Mouse (Mus musculus) B cell, adult 67 days (primary cell): ENCODE data around the gene Ifna16. TPM values are rescaled to one million over a fixed set of nuclear protein-coding genes. Genes with fewer than 3 reads are reported as not detected.

ENCODE experiments used
- total RNA-seq, 2 experiments: library from RNA; stranded (reverse); gene quantifications; 4 replicates each; pipeline ENCODE4 v1.2.4; 2023

Gene Ifna16
- total RNA-seq = not detected

GRCm38 (mm10) chr4:88676824-88677223, at the start of gene Ifna16:
Gene Ifna16, minus strand, starts transcription at chr4:88676924.

GRCm38 (mm10) chr4:88721791-88722721, 45.3 kb upstream of the Ifna16 start, which contains the start of the genes Gm26566 and Klhl9:
Gene Gm26566, plus strand, starts transcription at chr4:88721805.
Gene Klhl9, minus strand, starts transcription at chr4:88722465.

GRCm38 (mm10) chr4:88691259-88691658, 14.5 kb upstream of the Ifna16 start, which contains the start of gene Ifnab:
Gene Ifnab, minus strand, starts transcription at chr4:88691359.

GRCm38 (mm10) chr4:88683812-88684211, 7.1 kb upstream of the Ifna16 start, which contains the start of gene Ifna2:
Gene Ifna2, minus strand, starts transcription at chr4:88683912.

GRCm38 (mm10) chr4:88644359-88644758, 32.4 kb downstream of the Ifna16 start, which contains the start of gene Ifna13:
Gene Ifna13, minus strand, starts transcription at chr4:88644459.

GRCm38 (mm10) chr4:88634311-88634710, 42.4 kb downstream of the Ifna16 start, which contains the start of gene C87499:
Gene C87499, minus strand, starts transcription at chr4:88634411.

Other genes with a start within 250 kb of the Ifna16 start
- gene Hacd4, start 238.0 kb downstream of the Ifna16 start, total RNA-seq = under 1 TPM in 1 of 2 experiments, not detected in 1; 0.23 TPM
- gene Ifnb1, start 154.2 kb downstream of the Ifna16 start, total RNA-seq = not detected
- gene Ifna15, start 118.7 kb downstream of the Ifna16 start, total RNA-seq = not detected
- not detected for gene Ifna14, start 105.1 kb downstream of the Ifna16 start, total RNA-seq
- gene Ifna9, start 84.5 kb downstream of the Ifna16 start, total RNA-seq = not detected
- not detected for gene Ifna12, start 73.5 kb downstream of the Ifna16 start, total RNA-seq
- gene C87499, start 42.5 kb downstream of the Ifna16 start, total RNA-seq = not detected
- not detected for gene Ifna13, start 32.5 kb downstream of the Ifna16 start, total RNA-seq
- not detected for gene Ifna2, start 7.0 kb upstream of the Ifna16 start, total RNA-seq
- not detected for gene Ifnab, start 14.4 kb upstream of the Ifna16 start, total RNA-seq
- gene Gm26566, start 44.9 kb upstream of the Ifna16 start, total RNA-seq = not detected
- gene Klhl9, start 45.5 kb upstream of the Ifna16 start, total RNA-seq = 10 to 100 TPM; 18.7 to 20.6 TPM
- not detected for gene Gm13271, start 77.9 kb upstream of the Ifna16 start, total RNA-seq
- gene Gm13283, start 83.2 kb upstream of the Ifna16 start, total RNA-seq = not detected
- gene Gm13290, start 96.9 kb upstream of the Ifna16 start, total RNA-seq = not detected
- gene Gm13289, start 100.0 kb upstream of the Ifna16 start, total RNA-seq = not detected
- gene Gm13272, start 102.9 kb upstream of the Ifna16 start, total RNA-seq = not detected
- not detected for gene Ifnz, start 105.2 kb upstream of the Ifna16 start, total RNA-seq
- not detected for gene Gm13276, start 108.8 kb upstream of the Ifna16 start, total RNA-seq
- gene Gm13277, start 111.7 kb upstream of the Ifna16 start, total RNA-seq = not detected
- gene Gm13278, start 114.6 kb upstream of the Ifna16 start, total RNA-seq = not detected
- not detected for gene Gm13275, start 117.6 kb upstream of the Ifna16 start, total RNA-seq
- not detected for gene Gm13279, start 120.5 kb upstream of the Ifna16 start, total RNA-seq
- not detected for gene Gm13285, start 122.7 kb upstream of the Ifna16 start, total RNA-seq
- not detected for gene Gm13287, start 126.3 kb upstream of the Ifna16 start, total RNA-seq
- not detected for gene Gm13288, start 128.6 kb upstream of the Ifna16 start, total RNA-seq
- not detected for gene Ifna7, start 139.3 kb upstream of the Ifna16 start, total RNA-seq
- not detected for gene Ifna11, start 143.0 kb upstream of the Ifna16 start, total RNA-seq
- gene Ifna6, start 150.5 kb upstream of the Ifna16 start, total RNA-seq = not detected
- not detected for gene Ifna5, start 158.6 kb upstream of the Ifna16 start, total RNA-seq
- gene Ifna4, start 164.9 kb upstream of the Ifna16 start, total RNA-seq = not detected
- gene Ifna1, start 173.2 kb upstream of the Ifna16 start, total RNA-seq = not detected
- not detected for gene Ifne, start 203.3 kb upstream of the Ifna16 start, total RNA-seq